Mouse (Mus musculus) cerebellum, postnatal 10 days (tissue): ENCODE measurements around the gene Dnajc7.
"Not testable (repeated sequence)": the region's sequence is repeated elsewhere in the genome, so short reads cannot be mapped to it uniquely, and the experiment has no call there.

Experiments used
- DNase-seq, 2 experiments: peaks; one replicate each; pipeline ENCODE4 v3.0.0; 2021; ENCODE audit warnings: mixed read lengths in 2 of 2

Gene Dnajc7

GRCm38 (mm10) chr11:100616332-100616731 is 3.6 kb downstream of the Dnajc7 start:
- no peak for DNase-seq

- DNase-seq = peak; percentile 45 to 73
Measured at GRCm38 (mm10) chr11:100613241-100613640, 6.7 kb downstream of the Dnajc7 start.

DNA sequence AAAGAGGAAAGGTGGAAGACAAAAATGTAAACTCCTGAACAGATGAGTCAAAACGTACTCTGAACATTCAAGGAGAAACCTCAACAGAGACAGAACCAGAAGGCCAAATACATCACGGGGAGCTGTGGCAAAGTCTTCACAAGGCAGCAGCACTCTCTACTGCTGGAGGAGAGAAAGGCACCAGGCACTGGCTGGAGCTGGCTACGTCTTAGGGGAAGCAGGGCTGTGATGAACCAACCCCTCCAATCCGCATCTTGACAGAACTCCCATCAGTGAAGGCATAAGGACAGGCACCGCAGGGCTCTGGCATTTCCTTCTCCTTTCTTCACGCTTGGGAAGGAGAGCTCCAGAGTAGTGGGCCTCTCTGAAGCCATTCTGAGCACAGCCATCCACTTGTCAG is 8.3 kb downstream of the Dnajc7 start:
- DNase-seq = peak; percentile 70 to 74

DNA sequence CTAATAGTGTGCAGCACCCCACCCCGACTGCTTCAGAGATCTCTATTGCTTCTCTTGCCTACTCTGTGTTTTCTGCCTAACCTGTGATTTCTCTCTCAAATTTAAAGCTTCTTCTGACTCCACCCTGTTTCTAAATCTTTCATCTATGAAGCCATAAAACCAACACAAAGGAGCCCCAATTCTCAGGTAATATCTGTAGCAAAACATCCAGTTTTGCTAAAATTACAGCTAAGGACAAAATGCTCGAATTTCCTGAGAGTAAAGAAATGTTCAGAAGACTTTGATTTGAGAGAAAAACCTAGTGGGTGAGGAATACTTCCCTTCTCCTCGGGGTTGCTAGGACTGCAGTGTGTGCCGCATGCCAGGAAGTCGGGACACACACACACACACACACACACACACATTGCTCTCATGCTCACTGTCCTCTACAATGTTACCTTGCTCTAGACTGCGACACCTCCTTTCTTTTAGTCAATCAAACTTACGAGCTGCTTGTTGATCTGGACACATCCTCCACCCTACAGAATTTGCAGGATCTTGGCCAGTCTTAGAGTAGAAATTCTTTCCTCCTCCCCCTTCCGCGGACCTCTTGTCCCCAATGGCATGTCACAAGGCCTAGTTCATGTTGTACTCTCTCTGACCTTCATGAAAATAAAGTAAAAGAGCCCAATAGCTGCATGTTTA is 9.8 kb downstream of the Dnajc7 start:
- no peak for DNase-seq

- peak in 1 of 2 experiments; percentile 37 for DNase-seq
Measured at GRCm38 (mm10) chr11:100609355-100609996, 10.5 kb downstream of the Dnajc7 start.

GRCm38 (mm10) chr11:100608796-100609195 is 11.2 kb downstream of the Dnajc7 start:
- no peak for DNase-seq

GRCm38 (mm10) chr11:100607121-100607520 is 12.8 kb downstream of the Dnajc7 start:
- no peak for DNase-seq

GRCm38 (mm10) chr11:100605451-100605850 is 14.5 kb downstream of the Dnajc7 start:
- DNase-seq = peak; percentile 44 to 55

DNA sequence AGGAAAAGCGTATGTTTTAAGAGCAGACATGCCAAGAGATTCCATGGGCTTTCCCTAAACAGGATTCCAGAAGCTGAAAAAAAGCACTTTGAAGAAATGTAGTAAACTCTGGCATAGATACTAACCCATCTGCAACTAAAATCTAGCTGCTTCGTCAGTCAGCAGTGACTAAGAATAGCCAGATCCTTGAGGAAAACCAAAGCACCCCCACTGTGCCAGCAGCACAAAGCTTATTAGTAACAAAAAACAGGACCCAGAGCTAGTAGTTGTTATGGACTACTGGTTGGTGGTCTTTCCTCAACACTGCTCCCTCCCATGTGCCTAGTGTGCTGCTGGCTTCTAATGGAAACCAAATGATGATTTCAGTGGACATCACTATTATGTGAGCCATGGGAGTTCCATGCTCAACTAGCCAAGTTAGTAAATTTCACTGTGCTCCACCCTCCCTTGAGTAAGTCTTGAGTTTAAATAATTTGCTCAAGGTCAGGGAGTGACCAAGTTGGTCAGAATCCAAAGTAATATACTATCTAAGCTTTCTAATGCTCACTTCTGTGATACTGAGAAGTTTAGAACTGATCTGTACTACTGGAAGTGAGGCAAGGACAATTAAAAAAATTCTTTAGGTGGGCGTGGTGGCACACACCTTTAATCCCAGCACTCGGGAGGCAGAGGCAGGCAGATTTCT is 15.5 kb downstream of the Dnajc7 start:
- DNase-seq = no peak

DNA sequence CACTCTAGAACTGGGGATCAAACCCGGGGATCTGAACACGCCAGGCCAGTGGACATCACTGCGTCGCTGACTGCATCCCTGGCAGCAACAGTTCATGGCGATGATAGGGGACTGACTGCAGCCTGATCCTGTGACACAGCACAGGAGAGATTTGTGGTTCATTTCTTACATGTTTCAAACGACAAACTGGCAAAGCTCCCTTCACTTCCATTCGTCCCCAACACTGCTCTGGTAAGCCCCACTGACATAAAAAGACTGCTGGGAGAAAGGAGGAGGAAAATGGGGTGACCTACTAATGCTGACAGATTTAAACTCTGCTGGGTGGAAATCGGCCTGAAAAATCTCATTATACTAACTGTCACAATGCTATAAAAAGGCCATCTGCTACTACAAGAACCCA is 16.2 kb downstream of the Dnajc7 start:
- DNase-seq = no peak

DNA sequence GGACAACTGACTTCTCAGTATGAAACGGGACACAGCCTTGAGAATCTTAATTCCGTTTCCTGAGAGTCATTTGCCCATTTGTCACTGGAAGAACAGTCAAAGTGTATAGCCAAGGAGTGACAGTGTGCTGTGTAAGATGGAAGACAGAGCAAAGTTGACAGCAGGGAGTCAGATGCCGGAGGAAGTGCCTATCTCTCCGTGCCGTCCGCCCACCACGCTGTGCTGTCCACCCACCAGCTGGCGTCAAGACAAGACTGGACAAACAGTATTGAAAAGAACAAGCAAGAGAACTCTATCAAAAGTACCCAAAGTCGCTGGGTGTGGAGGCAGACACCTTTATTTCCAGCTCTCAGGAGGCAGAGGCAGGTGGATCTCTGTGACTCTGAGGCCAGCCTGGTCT is 16.8 kb downstream of the Dnajc7 start:
- DNase-seq = no peak

GRCm38 (mm10) chr11:100601372-100601771 is 18.6 kb downstream of the Dnajc7 start:
- no peak for DNase-seq

DNA sequence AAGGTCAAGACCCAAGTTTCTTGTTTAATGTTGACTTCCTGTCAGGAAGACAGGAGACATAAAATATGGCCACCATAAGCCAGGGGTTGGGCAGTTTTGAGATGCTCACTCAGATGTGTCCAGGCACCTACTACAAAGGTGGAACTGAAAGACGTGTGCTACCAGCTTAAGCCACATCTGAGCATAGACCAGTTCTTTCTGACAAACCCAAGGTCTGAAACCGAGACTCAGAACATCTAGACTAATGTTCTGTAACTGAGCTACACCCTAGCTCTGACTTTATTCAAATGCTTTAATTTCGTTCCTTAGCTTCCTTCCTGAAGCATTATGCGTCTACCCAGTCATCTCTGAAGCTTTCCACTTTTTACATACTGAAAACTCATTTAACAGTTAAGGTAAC is 21.9 kb downstream of the Dnajc7 start:
- no peak for DNase-seq

GRCm38 (mm10) chr11:100595533-100595932 is 24.4 kb downstream of the Dnajc7 start:
- no peak for DNase-seq

- no peak for DNase-seq
Measured at GRCm38 (mm10) chr11:100594608-100595007, 25.4 kb downstream of the Dnajc7 start.

DNA sequence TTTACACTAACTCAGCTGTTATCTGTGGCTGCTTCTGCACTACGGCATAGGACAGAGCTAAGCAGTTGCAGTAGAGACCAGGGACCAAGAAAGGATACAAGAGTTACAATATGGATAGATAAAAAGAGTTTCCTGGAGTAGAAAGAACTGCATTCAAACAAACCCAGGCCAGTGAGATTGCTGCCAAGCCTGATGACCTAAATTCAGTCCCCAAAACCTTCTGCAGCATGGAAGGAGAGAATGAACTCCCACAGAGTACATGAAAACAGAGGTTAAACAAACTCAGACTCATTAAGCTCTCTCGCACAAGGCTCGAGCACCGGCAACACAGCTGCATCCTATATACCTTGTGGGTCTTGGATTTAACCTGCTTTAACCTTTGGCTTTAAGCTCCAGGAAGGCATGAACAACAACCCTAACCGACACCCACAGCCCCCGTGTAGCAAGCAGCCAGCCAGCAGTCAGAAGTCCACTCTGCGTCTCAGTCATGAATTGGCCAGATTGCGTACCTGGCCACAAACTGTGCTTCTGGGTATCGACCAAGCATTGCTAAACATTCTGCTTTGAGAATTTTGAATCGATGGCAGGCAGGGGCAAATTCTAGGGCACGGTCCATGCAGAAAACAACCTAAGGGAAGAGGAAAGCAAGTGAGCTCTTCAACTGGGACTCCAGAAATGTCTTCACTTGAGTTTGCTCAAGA is 27.5 kb downstream of the Dnajc7 start:
- DNase-seq = no peak

- DNase-seq = no peak
Measured at GRCm38 (mm10) chr11:100588462-100588861, 31.5 kb downstream of the Dnajc7 start.

- DNase-seq = no peak
Measured at GRCm38 (mm10) chr11:100585148-100585547, 34.8 kb downstream of the Dnajc7 start.

DNA sequence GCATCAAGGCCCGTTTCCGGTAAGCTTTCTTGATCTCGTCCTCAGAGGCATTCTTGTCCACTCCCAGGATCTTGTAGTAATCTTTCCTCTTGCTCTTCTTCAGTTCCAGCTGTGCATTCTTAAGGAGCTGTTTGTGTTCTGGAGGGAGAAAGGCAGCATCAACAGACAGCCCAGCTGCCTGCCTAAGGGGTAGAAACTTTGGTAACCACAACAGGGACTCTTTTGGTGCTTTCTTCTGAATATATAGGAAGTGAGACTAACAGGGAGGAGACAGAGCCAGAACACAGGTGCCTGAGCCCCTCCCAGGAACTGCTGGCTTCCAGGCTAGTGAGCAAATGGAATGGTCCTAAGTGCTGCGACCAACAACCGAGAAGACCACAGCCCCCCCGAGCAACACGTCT is 35.4 kb downstream of the Dnajc7 start:
- no peak for DNase-seq

- DNase-seq = no peak
Measured at GRCm38 (mm10) chr11:100582836-100583235, 37.1 kb downstream of the Dnajc7 start.

DNA sequence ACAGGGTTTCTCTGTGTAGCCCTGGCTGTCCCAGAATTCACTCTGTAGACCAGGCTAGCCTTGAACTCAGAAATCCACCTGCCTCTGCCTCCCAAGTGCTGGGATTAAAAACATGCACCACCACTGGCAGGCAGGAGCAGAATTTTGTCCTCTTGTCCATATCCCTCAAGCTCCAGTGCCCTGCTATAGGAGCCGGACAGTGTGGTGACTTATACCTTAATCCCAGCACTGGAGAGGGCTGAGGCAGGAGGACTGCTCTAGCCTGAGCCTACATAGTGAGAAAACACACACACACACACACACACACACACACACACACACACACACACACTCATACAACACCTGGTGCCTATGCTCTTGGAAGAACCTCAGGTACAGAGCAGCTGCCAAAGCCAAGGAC is 37.6 kb downstream of the Dnajc7 start:
- not testable (repeated sequence) for DNase-seq

DNA sequence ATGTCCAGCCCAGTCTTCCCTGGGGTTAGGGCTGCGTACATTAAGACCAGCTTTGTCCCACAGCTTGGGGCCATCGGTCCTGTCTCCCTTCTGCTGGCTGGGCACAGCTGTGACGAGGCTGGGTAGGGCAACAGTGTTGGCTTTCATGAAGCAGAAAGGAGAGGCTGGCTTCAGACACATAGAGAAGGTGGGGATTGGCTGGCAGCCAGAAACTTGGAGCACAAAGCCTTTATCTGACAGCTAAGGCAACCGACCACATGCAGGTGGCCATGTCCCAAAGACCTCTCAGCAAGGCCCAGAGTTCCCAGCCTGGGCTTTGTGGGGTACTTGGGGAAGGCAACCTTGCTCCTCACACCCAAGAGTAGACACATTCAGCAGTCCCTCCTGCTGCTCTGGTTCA is 38.2 kb downstream of the Dnajc7 start:
- DNase-seq = peak; percentile 74 to 75

DNA sequence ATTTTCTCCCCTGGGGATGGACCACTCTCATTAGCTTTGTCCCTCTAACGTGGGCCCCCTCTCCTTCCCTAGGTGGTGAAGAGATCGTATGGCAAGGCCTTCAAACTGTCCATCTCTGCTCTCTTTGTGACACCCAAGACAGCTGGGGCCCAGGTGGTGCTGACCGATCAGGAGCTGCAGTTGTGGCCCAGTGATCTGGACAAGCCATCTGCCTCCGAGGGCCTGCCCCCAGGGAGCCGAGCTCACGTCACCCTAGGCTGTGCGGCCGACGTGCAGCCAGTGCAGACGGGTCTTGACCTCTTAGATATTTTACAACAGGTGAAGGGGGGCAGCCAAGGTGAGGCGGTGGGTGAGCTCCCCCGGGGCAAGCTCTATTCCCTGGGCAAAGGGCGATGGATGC is 39.7 kb downstream of the Dnajc7 start:
- DNase-seq = no peak
